Mouse (Mus musculus) forebrain, embryonic 14.5 days (tissue): ENCODE results near the gene Rhbdd1. TPM values are rescaled to one million over a fixed set of nuclear protein-coding genes. Genes with fewer than 3 reads are reported as not detected.

Experiments
- ATAC-seq: fragments of 200-750 bp; cut with Nextera tagmentation; 2 replicates; pipeline ENCODE4 v1.8.0; 2017; ENCODE audit warnings: mild to moderate bottlenecking, moderate library complexity
- DNase-seq: peaks from one replicate; pipeline ENCODE4 v3.0.0-alpha.2; 2015; ENCODE audit warnings: low spot score
- H3K27ac ChIP-seq: fragments of 300-500 bp; sonication (generic); 2 replicates; pipeline ENCODE4 v1.5.1; 2014; ENCODE audit warnings: low read depth, mild to moderate bottlenecking, control low read depth, low read length, moderate library complexity
- H3K27me3 ChIP-seq: fragments of 300-500 bp; sonication (generic); replicated peaks from 2 replicates; pipeline ENCODE4 v1.6.1; 2014; ENCODE audit warnings: low read length, control low read depth, mixed read lengths; ENCODE audit not compliant: control insufficient read depth, insufficient read depth
- H3K36me3 ChIP-seq: fragments of 300-500 bp; sonication (generic); 2 replicates; pipeline ENCODE4 v1.6.1; 2014; ENCODE audit warnings: low read length, control low read depth; ENCODE audit not compliant: control insufficient read depth, insufficient read depth
- H3K4me1 ChIP-seq: fragments of 300-500 bp; sonication (generic); 2 replicates; pipeline ENCODE4 v1.6.1; 2014; ENCODE audit warnings: antibody characterized with exemption, low read length, control low read depth; ENCODE audit not compliant: control insufficient read depth, insufficient read depth
- H3K4me2 ChIP-seq: fragments of 300-500 bp; sonication (generic); 2 replicates; pipeline ENCODE4 v1.6.1; 2014; ENCODE audit warnings: mild to moderate bottlenecking, control low read depth, low read length
- H3K4me3 ChIP-seq: fragments of 300-500 bp; sonication (generic); 2 replicates; pipeline ENCODE4 v1.5.1; 2014; ENCODE audit warnings: low read depth, low read length, control low read depth
- H3K9ac ChIP-seq: fragments of 300-500 bp; sonication (generic); 2 replicates; pipeline ENCODE4 v1.6.1; 2014; ENCODE audit warnings: mild to moderate bottlenecking, low read length, control low read depth, moderate library complexity
- H3K9me3 ChIP-seq: fragments of 300-500 bp; sonication (generic); replicated peaks from 2 replicates; pipeline ENCODE4 v1.6.1; 2016; ENCODE audit warnings: low read length, control low read depth, mixed read lengths; ENCODE audit not compliant: control insufficient read depth
- WGBS: fragments of 180-500 bp; shearing (Covaris S2); extraction: QIAGEN DNeasy Blood & Tissue Kit; methylation state at CpG from one replicate; pipeline ENCODE4 v1.1.7; 2014; 5-methylcytosine and 5-hydroxymethylcytosine counted together
- polyA plus RNA-seq: library from polyadenylated mRNA; unstranded; fragments of >200 nt; fragmentation: Nextera tagmentation; extraction: Ambion mirVana; gene quantifications from 2 replicates; pipeline ENCODE4 v1.2.1, GENCODE M21; 2014

The Rhbdd1 gene
- polyA plus RNA-seq, 1 experiment from 2014 or later, result 4.0 TPM

- H3K27ac ChIP-seq, result no peak overlapping the region
Observed at GRCm38 (mm10) chr1:82415641-82416040, 99.4 kb downstream of the Rhbdd1 start.

DNA sequence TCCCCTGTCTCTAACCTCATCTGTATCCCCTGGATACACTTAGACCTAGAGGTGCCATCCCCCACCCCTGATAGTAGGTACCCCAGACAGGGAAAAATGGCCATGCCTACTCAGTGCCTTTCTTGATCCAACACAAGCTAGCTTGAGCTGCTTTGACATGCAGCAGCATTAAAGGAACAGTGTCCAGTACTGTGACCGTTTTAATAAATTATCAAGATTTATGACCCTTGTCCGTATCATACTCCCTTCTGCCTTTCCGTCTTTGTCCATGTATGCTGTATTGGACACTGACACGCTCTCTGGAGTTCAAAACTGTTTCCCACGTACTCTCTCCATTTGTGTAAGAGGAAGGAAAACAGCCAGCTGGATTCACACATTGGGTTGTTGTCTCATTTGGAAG lies 111.5 kb downstream of the Rhbdd1 start:
- Histone ChIP-seq H3K27me3 (no peaks in the 10 kb centered on the region), H3K4me3 (no peak overlapping the region), H3K9me3 (no peaks in the 10 kb centered on the region), H3K4me1 (peaks cover 7% of the 10 kb centered on the region), H3K27ac (no peak overlapping the region), H3K4me2 (no peak overlapping the region), H3K9ac (no peak overlapping the region), H3K36me3 (no peaks in the 10 kb centered on the region)
- no peak for DNase-seq
- no peak for ATAC-seq
- 95% methylated on average over 5 of the region's 5 CpGs for WGBS

More at GRCm38 (mm10) chr1:82415641-82416040, 99.4 kb downstream of the Rhbdd1 start:
- H3K27me3 ChIP-seq, result no peaks in the 10 kb centered on the region
- H3K4me2 ChIP-seq, result no peak overlapping the region
- no peak overlapping the region for H3K9ac ChIP-seq
- no peaks in the 10 kb centered on the region for H3K36me3 ChIP-seq
- DNase-seq (no peak), ATAC-seq (no peak)
- WGBS, result 81% methylated on average over 4 of the region's 4 CpGs
- H3K4me3 ChIP-seq, result no peak overlapping the region
- H3K4me1 ChIP-seq, result no peaks in the 10 kb centered on the region; the same call in 1 of the 2 replicates
- no peaks in the 10 kb centered on the region for H3K9me3 ChIP-seq

- Histone ChIP-seq H3K36me3 (no peaks in the 10 kb centered on the region), H3K27ac (0 out of 2 replicates have a peak overlapping the region, but pooled peaks have one; percentile 36), H3K9ac (no peak overlapping the region), H3K4me3 (no peak overlapping the region), H3K27me3 (no peaks in the 10 kb centered on the region), H3K4me1 (peaks cover 7% of the 10 kb centered on the region), H3K9me3 (no peaks in the 10 kb centered on the region), H3K4me2 (no peak overlapping the region)
- WGBS, result 13% methylated on average over 1 of the region's 1 CpGs
- ATAC-seq (peak; percentile 73), DNase-seq (peak; percentile 84)
Observed at GRCm38 (mm10) chr1:82429061-82429460, 112.8 kb downstream of the Rhbdd1 start.

DNA sequence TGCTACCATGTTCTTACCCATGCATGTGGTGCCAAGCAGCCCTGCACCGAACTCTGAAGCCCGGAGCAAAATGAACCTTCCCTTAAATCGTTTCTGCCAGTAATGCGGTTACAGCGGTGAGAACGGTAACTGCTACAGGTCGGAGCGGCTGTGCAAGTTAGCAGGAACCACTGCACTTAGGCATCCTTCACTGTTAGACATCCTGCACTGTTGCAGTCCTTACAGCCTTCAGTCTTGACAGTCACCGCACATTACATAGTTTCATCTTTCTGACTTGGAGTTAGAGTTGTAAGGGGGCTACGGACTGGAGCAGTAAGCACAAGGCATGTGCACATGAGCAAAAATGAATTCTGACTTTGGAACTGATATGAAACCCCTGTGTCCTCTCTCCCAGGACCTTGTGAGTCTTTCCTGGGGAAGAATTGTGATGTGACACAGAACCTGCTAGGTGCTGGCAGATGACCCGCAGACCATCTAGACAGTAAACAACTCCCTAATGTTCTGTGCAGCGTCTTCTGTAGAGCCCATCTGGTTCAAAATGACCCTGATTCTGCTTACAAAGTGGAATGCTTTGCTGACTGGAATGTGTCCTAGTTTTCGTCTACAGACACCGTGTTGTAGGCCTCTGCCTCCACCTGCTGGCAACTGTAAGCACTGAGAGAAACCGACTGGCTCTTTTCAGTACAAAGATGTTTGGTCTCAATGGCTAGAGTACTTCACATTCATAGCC lies 116.8 kb downstream of the Rhbdd1 start:
- H3K9me3 ChIP-seq, result no peaks in the 10 kb centered on the region
- ATAC-seq, result peak; percentile 74
- H3K4me3 ChIP-seq, result no peak overlapping the region
- peak overlapping the region; percentile 29; the same call in 1 of the 2 replicates for H3K9ac ChIP-seq
- H3K4me1 ChIP-seq, result peaks cover 7% of the 10 kb centered on the region
- no peak overlapping the region for H3K4me2 ChIP-seq
- no peak overlapping the region for H3K27ac ChIP-seq
- DNase-seq, result peak; percentile 92
- H3K36me3 ChIP-seq, result no peaks in the 10 kb centered on the region
- H3K27me3 ChIP-seq, result no peaks in the 10 kb centered on the region
- WGBS, result 63% methylated on average over 15 of the region's 15 CpGs

DNA sequence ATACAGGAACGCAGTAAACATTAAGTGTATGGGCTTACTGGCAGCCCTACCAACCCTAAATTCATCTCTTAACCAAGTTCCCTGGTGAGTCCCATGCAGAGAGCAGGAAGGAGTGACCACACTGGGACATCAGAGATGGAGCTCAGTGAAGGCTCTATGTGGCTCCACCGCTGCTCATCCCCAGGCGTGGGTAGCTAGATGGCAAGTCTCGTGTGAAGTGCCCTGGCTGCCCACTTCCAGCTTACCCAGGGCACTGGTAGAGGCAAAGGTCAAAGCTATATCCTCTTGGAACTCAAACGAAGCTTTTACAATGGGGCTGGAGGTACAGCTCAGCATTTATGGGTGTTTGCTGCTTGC lies 117.4 kb downstream of the Rhbdd1 start:
- 74% methylated on average over 5 of the region's 5 CpGs for WGBS
- Histone ChIP-seq H3K9me3 (no peaks in the 10 kb centered on the region), H3K27me3 (no peaks in the 10 kb centered on the region), H3K4me1 (peaks cover 2% of the 10 kb centered on the region), H3K4me2 (no peak overlapping the region), H3K4me3 (no peak overlapping the region), H3K27ac (no peak overlapping the region), H3K36me3 (no peaks in the 10 kb centered on the region), H3K9ac (no peak overlapping the region)
- no peak for DNase-seq
- ATAC-seq, result peak; percentile 16; the same call in 1 of the 2 replicates

GRCm38 (mm10) chr1:82437273-82437672 lies 121.0 kb downstream of the Rhbdd1 start:
- peak; percentile 67 for DNase-seq
- WGBS, result 61% methylated on average over 3 of the region's 3 CpGs

GRCm38 (mm10) chr1:82440123-82440522 lies 123.9 kb downstream of the Rhbdd1 start:
- WGBS, result 58% methylated on average over 1 of the region's 1 CpGs
- no peaks in the 10 kb centered on the region for H3K36me3 ChIP-seq
- H3K4me1 ChIP-seq, result no peaks in the 10 kb centered on the region
- no peak overlapping the region for H3K4me2 ChIP-seq
- no peak overlapping the region for H3K27ac ChIP-seq
- DNase-seq (no peak), ATAC-seq (no peak)
- no peaks in the 10 kb centered on the region for H3K9me3 ChIP-seq
- no peaks in the 10 kb centered on the region for H3K27me3 ChIP-seq
- no peak overlapping the region for H3K4me3 ChIP-seq
- no peak overlapping the region for H3K9ac ChIP-seq

More at GRCm38 (mm10) chr1:82437273-82437672, 121.0 kb downstream of the Rhbdd1 start:
- H3K27ac ChIP-seq, result no peak overlapping the region
- H3K36me3 ChIP-seq, result no peaks in the 10 kb centered on the region
- ATAC-seq, result peak; percentile 38; the same call in 1 of the 2 replicates
- H3K9me3 ChIP-seq, result no peaks in the 10 kb centered on the region
- H3K4me1 ChIP-seq, result no peaks in the 10 kb centered on the region
- H3K4me2 ChIP-seq, result no peak overlapping the region
- no peak overlapping the region for H3K4me3 ChIP-seq
- H3K27me3 ChIP-seq, result no peaks in the 10 kb centered on the region
- H3K9ac ChIP-seq, result no peak overlapping the region

DNA sequence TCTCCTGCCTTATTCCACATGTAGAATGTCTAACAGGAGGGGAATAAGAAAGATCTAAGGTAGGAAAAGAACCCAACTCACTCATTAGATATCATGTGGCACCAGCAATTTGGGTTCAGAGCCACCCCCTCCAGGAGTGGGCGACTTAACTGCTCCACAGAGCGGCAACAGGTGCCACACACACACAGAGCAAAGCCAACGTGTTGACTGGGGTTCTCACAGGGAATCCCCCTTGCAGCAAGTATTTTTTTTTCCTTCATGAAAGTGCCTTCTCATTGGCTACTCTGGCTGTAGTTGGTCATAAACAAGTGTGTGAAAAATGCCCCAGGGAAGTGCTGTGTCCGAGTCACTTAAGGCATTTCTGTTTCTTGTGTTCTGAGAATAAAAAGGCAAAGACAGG lies 127.3 kb downstream of the Rhbdd1 start:
- Histone ChIP-seq H3K9me3 (no peaks in the 10 kb centered on the region), H3K4me1 (no peaks in the 10 kb centered on the region), H3K36me3 (no peaks in the 10 kb centered on the region), H3K4me3 (no peak overlapping the region), H3K27me3 (no peaks in the 10 kb centered on the region), H3K9ac (no peak overlapping the region), H3K27ac (no peak overlapping the region), H3K4me2 (no peak overlapping the region)
- 72% methylated on average over 4 of the region's 4 CpGs for WGBS
- ATAC-seq (no peak), DNase-seq (no peak)

DNA sequence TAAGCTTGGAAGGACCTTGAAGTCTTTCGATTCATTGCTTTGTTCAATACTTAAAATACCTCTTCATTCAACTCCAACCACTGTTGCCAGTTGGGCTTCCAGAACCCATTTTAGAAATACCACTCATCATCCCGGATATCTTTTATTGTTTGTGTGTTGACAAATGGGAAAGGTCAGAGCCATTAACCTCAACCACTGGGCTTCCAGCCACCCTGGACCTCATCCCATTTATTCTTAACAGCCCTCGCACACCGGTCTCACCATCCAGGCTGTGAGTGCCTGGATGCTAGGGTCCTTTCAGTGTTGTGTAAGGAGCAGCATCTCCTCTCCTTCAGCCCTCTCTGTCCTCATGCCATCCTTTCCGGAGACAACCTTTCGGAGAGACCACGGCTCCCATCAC lies 129.8 kb downstream of the Rhbdd1 start:
- Histone ChIP-seq H3K9me3 (no peaks in the 10 kb centered on the region), H3K27me3 (no peaks in the 10 kb centered on the region), H3K27ac (no peak overlapping the region), H3K9ac (no peak overlapping the region), H3K4me1 (no peaks in the 10 kb centered on the region), H3K4me3 (no peak overlapping the region), H3K36me3 (no peaks in the 10 kb centered on the region), H3K4me2 (no peak overlapping the region)
- ATAC-seq, result no peak
- WGBS, result 95% methylated on average over 7 of the region's 7 CpGs
- no peak for DNase-seq
